Mouse (Mus musculus) limb, embryonic 12.5 days (tissue): ENCODE measurements at regions not wholly inside any gene's neighbourhood (a gene's known extent, or its start where the extent isn't known, plus 50 kb on each side); places are given as distances from the start of the nearest gene placed in this dataset.
A peak's percentile ranks its signal among the peaks of the same experiment; 100 is the strongest.

Experiments used
- ATAC-seq: fragments of 200-750 bp; cut with Nextera tagmentation; 2 replicates; pipeline ENCODE4 v1.8.0; 2017; ENCODE audit warnings: low read depth, moderate TSS enrichment; ENCODE audit not compliant: insufficient number of reproducible peaks, insufficient read depth, low FRiP score, low TSS enrichment
- H3K27ac ChIP-seq: fragments of 300-500 bp; sonication (generic); 2 replicates; pipeline ENCODE4 v1.5.1; 2016; ENCODE audit warnings: mild to moderate bottlenecking, moderate library complexity
- H3K27me3 ChIP-seq: fragments of 300-500 bp; sonication (generic); 2 replicates; pipeline ENCODE4 v1.6.1; 2016; ENCODE audit warnings: mild to moderate bottlenecking, moderate library complexity
- H3K36me3 ChIP-seq: fragments of 300-500 bp; sonication (generic); 2 replicates; pipeline ENCODE4 v1.6.1; 2016; ENCODE audit warnings: mild to moderate bottlenecking, moderate library complexity
- H3K4me1 ChIP-seq: fragments of 300-500 bp; sonication (generic); replicated peaks from 2 replicates; pipeline ENCODE4 v1.6.1; 2016
- H3K4me2 ChIP-seq: fragments of 300-500 bp; sonication (generic); 2 replicates; pipeline ENCODE4 v1.6.1; 2016; ENCODE audit warnings: mild to moderate bottlenecking, moderate library complexity
- H3K4me3 ChIP-seq: fragments of 300-500 bp; sonication (generic); replicated peaks from 2 replicates; pipeline ENCODE4 v1.5.1; 2016; ENCODE audit warnings: mild to moderate bottlenecking
- H3K9ac ChIP-seq: fragments of 300-500 bp; sonication (generic); replicated peaks from 2 replicates; pipeline ENCODE4 v1.6.1; 2016; ENCODE audit warnings: mild to moderate bottlenecking, moderate library complexity
- H3K9me3 ChIP-seq: fragments of 300-500 bp; sonication (generic); 2 replicates; pipeline ENCODE4 v1.6.1; 2016; ENCODE audit warnings: mild to moderate bottlenecking, moderate library complexity
- WGBS: fragments of 180-500 bp; shearing (Covaris S2); methylation state at CpG from one replicate; pipeline ENCODE4 v1.1.7; 2016; 5-methylcytosine and 5-hydroxymethylcytosine counted together

DNA sequence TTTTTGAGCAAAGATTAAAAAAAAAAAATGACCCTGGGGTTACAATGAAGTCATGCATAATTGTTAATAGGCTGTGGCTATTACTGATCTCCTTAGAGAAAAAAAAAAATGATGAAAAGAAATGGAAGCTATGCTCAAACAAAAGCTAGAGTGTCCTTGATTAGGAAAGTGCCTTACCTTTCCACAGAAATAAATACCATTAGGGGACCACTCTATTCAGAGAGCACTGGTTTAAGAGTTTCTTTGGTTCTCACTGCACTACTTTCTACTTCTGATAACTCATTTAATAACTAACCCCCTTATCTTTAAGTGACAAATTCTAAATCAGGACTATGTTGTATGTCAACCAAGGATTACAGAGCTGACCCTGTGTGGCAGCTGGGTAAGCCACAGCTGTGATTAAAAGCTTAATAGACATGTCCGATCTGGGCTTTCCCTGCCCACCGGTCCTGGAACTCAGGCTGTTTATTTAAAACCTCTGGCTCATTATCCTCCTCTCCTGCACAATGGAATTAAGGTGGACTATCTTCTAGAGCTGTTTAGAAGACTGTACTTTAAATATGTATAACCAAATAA lies 225.9 kb upstream of the Lyplal1 start:
- H3K9me3 ChIP-seq: no peaks in the 10 kb centered on the region
- H3K4me1 ChIP-seq: peaks cover 8% of the 10 kb centered on the region
- no peak overlapping the region for H3K4me2 ChIP-seq
- H3K27me3 ChIP-seq: no peaks in the 10 kb centered on the region; the same call in 1 of the 2 replicates
- WGBS: 43% methylated on average over 2 of the region's 2 CpGs
- no peak for ATAC-seq
- H3K9ac ChIP-seq: no peak overlapping the region
- no peak overlapping the region for H3K27ac ChIP-seq
- H3K36me3 ChIP-seq: no peaks in the 10 kb centered on the region
- H3K4me3 ChIP-seq: no peak overlapping the region

DNA sequence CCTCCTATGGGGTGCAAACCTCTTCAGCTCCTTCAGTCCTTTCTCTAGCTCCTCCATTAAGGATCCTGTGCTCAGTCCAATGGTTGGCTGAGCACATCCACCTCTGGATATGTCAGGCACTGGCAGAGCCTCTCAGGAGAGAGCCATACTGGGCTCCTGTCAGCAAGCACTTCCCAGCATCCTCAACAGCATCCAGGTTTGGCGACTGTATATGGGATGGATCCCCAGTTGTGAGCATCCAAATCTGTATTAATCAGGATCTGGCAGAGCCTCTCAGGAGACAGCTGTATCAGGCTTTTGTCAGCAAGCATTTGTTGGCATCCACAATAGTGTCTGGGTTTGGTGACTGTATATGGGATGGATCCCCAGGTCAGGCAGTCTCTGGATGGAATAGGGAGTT lies 225.3 kb upstream of the Lyplal1 start:
- no peak for ATAC-seq

GRCm38 (mm10) chr1:186341878-186342277 lies 224.8 kb upstream of the Lyplal1 start:
- 79% methylated on average over 3 of the region's 3 CpGs for WGBS
- no peak for ATAC-seq
- H3K4me1 ChIP-seq: peaks cover 9% of the 10 kb centered on the region

More for the DNA sequence above, 225.3 kb upstream of the Lyplal1 start:
- H3K9me3 ChIP-seq: no peaks in the 10 kb centered on the region
- no peak overlapping the region for H3K9ac ChIP-seq
- H3K36me3 ChIP-seq: no peaks in the 10 kb centered on the region
- H3K4me2 ChIP-seq: no peak overlapping the region
- 94% methylated on average over 1 of the region's 1 CpGs for WGBS
- H3K27me3 ChIP-seq: no peaks in the 10 kb centered on the region; the same call in 1 of the 2 replicates
- no peak overlapping the region for H3K4me3 ChIP-seq
- H3K4me1 ChIP-seq: peaks cover 9% of the 10 kb centered on the region
- H3K27ac ChIP-seq: no peak overlapping the region

DNA sequence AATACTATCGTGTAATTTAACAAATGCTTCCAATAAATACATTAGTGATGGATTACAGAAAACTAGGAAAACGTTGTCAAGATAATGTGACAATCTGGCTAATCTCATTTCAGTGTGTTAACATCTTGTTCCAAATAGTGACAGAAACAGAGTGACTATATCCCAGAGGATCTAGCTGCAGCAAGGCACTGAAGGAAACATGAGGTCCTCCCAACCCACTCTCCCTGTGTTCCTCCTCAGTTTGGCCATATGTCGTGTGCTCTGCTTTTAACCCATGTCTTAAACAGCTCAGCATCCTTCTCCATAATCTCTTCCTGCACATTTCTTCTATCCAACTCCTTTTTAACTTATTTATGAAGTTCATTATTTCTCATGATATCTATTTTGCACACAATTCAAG lies 223.6 kb upstream of the Lyplal1 start:
- no peak overlapping the region for H3K4me2 ChIP-seq
- H3K4me3 ChIP-seq: no peak overlapping the region
- peaks cover 9% of the 10 kb centered on the region for H3K4me1 ChIP-seq
- H3K9ac ChIP-seq: no peak overlapping the region
- H3K27ac ChIP-seq: no peak overlapping the region
- no peaks in the 10 kb centered on the region for H3K36me3 ChIP-seq
- H3K27me3 ChIP-seq: no peaks in the 10 kb centered on the region
- no peaks in the 10 kb centered on the region for H3K9me3 ChIP-seq
- ATAC-seq: no peak
- WGBS: 79% methylated on average over 3 of the region's 3 CpGs

More at GRCm38 (mm10) chr1:186341878-186342277, 224.8 kb upstream of the Lyplal1 start:
- H3K27ac ChIP-seq: no peak overlapping the region
- no peaks in the 10 kb centered on the region for H3K36me3 ChIP-seq
- H3K9me3 ChIP-seq: no peaks in the 10 kb centered on the region
- H3K4me3 ChIP-seq: no peak overlapping the region
- H3K4me2 ChIP-seq: no peak overlapping the region
- H3K27me3 ChIP-seq: no peaks in the 10 kb centered on the region; the same call in 1 of the 2 replicates
- H3K9ac ChIP-seq: no peak overlapping the region

- H3K4me3 ChIP-seq: no peak overlapping the region
- H3K27ac ChIP-seq: no peak overlapping the region
- H3K9ac ChIP-seq: no peak overlapping the region
- no peaks in the 10 kb centered on the region for H3K4me1 ChIP-seq
- no peak overlapping the region for H3K4me2 ChIP-seq
- no peaks in the 10 kb centered on the region for H3K9me3 ChIP-seq
- ATAC-seq: no peak
- H3K27me3 ChIP-seq: no peaks in the 10 kb centered on the region
- 92% methylated on average over 2 of the region's 2 CpGs for WGBS
- H3K36me3 ChIP-seq: no peaks in the 10 kb centered on the region
These were observed 200.2 kb upstream of the Lyplal1 start for GRCm38 (mm10) chr1:186317285-186317684.

- Histone ChIP-seq H3K4me1 (no peaks in the 10 kb centered on the region), H3K36me3 (no peaks in the 10 kb centered on the region), H3K4me3 (no peak overlapping the region), H3K27me3 (no peaks in the 10 kb centered on the region), H3K9me3 (no peaks in the 10 kb centered on the region), H3K4me2 (no peak overlapping the region), H3K9ac (no peak overlapping the region), H3K27ac (no peak overlapping the region)
- WGBS: 76% methylated on average over 4 of the region's 4 CpGs
- no peak for ATAC-seq
These were observed 197.1 kb upstream of the Lyplal1 start for GRCm38 (mm10) chr1:186314180-186314579.

DNA sequence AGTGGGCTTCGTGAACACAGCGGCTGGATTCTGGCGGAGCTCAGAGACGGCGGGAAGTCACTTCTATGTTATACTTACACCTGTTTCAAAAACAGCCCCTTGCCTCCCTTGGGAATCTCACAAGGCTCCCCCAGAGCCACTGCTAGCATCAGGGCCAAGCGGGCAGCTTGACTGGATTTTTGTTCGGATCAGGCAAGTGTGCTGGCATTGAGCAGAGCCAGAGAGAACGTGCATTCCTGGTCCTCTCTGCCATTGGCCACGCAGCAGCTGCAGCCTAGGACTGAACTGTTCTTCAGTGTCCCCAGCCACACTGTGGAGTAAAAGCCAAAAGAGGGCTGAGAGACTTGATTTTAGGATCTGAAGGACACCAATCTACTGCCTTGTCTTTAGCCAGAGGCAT lies 195.6 kb upstream of the Lyplal1 start:
- H3K4me3 ChIP-seq: no peak overlapping the region
- no peak for ATAC-seq
- no peaks in the 10 kb centered on the region for H3K9me3 ChIP-seq
- no peak overlapping the region for H3K4me2 ChIP-seq
- no peaks in the 10 kb centered on the region for H3K27me3 ChIP-seq
- no peak overlapping the region for H3K9ac ChIP-seq
- peak overlapping the region; percentile 35 for H3K27ac ChIP-seq
- H3K36me3 ChIP-seq: no peaks in the 10 kb centered on the region
- no peaks in the 10 kb centered on the region for H3K4me1 ChIP-seq
- 78% methylated on average over 9 of the region's 9 CpGs for WGBS

DNA sequence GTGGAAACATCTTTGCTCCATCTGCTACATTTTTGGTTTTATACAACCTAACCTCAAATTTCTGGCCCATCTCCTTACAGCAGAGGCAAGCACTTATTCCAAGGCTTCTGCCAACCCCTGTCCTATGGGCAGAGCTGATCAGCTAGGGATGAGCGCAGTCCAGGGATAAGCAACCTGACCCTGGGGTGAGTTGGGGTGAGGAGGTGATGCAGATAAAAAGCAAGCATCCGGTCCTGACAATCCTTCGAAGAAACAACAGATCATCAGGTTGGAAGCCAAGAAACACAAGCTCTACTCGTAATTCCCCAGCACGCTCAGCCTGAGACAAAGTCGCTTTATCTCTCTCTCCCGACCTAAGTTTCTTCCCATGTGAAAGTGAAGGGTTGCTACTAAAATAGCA lies 194.9 kb upstream of the Lyplal1 start:
- Histone ChIP-seq H3K4me2 (no peak overlapping the region), H3K36me3 (no peaks in the 10 kb centered on the region), H3K4me3 (no peak overlapping the region), H3K9me3 (no peaks in the 10 kb centered on the region), H3K27me3 (no peaks in the 10 kb centered on the region), H3K4me1 (no peaks in the 10 kb centered on the region), H3K9ac (no peak overlapping the region), H3K27ac (0 out of 2 replicates have a peak overlapping the region, but pooled peaks have one; percentile 35)
- no peak for ATAC-seq
- WGBS: 86% methylated on average over 7 of the region's 7 CpGs

GRCm38 (mm10) chr1:186307627-186308026 lies 190.5 kb upstream of the Lyplal1 start:
- Histone ChIP-seq H3K4me3 (no peak overlapping the region), H3K9me3 (no peaks in the 10 kb centered on the region), H3K27me3 (no peaks in the 10 kb centered on the region), H3K4me1 (0 out of 2 replicates have a peak, but pooled peaks cover 3% of the 10 kb centered on the region), H3K27ac (no peak overlapping the region), H3K4me2 (no peak overlapping the region), H3K36me3 (no peaks in the 10 kb centered on the region), H3K9ac (no peak overlapping the region)
- WGBS: 81% methylated on average over 6 of the region's 6 CpGs
- ATAC-seq: no peak

- Histone ChIP-seq H3K9me3 (no peaks in the 10 kb centered on the region), H3K4me2 (no peak overlapping the region), H3K36me3 (no peaks in the 10 kb centered on the region), H3K27ac (no peak overlapping the region), H3K4me3 (no peak overlapping the region), H3K4me1 (0 out of 2 replicates have a peak, but pooled peaks cover 4% of the 10 kb centered on the region), H3K9ac (no peak overlapping the region), H3K27me3 (no peaks in the 10 kb centered on the region)
- 77% methylated on average over 7 of the region's 7 CpGs for WGBS
- ATAC-seq: no peak
These were observed 180.4 kb upstream of the Lyplal1 start for GRCm38 (mm10) chr1:186297464-186297863.

DNA sequence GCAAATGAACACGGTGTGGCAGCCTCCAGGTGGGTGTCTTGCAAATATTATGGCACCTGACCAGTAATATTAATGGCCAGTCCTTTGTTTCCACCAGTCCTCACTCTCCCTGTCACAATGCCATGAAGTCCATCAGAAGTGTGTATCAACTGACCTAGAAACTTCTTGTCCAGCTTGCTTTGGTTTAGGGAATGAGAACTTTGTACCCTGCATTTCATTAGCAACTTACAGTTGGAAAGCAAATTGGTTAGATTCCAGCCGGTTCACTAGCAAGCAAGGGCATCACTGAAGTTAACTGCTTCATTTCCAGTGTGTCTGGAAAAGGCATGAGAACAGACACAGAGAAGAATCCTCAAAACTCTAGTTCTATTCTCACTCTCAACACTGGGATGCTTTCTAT lies 178.1 kb upstream of the Lyplal1 start:
- H3K27ac ChIP-seq: no peak overlapping the region
- 51% methylated on average over 2 of the region's 2 CpGs for WGBS
- no peak for ATAC-seq

DNA sequence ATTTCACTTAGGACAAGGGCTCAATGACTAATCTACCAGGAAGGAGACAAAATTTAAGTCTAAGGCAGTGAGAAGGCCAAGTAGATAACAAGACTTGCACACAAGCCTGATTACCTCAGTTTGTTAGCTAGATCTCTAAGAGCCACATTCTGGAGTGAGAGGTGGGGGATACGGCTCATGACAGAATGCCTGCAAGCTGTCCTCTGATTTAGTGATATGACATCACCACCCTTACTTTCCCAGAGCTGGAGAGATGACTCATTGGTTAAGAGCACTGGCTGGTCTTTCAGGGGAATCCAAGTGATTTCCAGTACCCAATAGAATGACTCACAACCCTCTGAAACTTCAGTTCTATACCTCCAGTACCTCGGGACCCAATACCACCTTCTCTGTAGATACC lies 177.5 kb upstream of the Lyplal1 start:
- H3K4me2 ChIP-seq: no peak overlapping the region
- no peaks in the 10 kb centered on the region for H3K9me3 ChIP-seq
- H3K9ac ChIP-seq: no peak overlapping the region
- no peaks in the 10 kb centered on the region for H3K27me3 ChIP-seq
- no peak overlapping the region for H3K4me3 ChIP-seq
- H3K27ac ChIP-seq: no peak overlapping the region
- H3K36me3 ChIP-seq: no peaks in the 10 kb centered on the region
- ATAC-seq: no peak
- 78% methylated on average over 2 of the region's 2 CpGs for WGBS
- H3K4me1 ChIP-seq: 0 out of 2 replicates have a peak, but pooled peaks cover 4% of the 10 kb centered on the region

More for the DNA sequence above, 178.1 kb upstream of the Lyplal1 start:
- 0 out of 2 replicates have a peak, but pooled peaks cover 4% of the 10 kb centered on the region for H3K4me1 ChIP-seq
- H3K4me2 ChIP-seq: no peak overlapping the region
- H3K27me3 ChIP-seq: no peaks in the 10 kb centered on the region
- no peak overlapping the region for H3K9ac ChIP-seq
- no peaks in the 10 kb centered on the region for H3K36me3 ChIP-seq
- no peaks in the 10 kb centered on the region for H3K9me3 ChIP-seq
- no peak overlapping the region for H3K4me3 ChIP-seq
